Mouse (Mus musculus) liver, adult 2 months (tissue): Measurements from ENCODE around the gene Map2k1. TPM values are rescaled to one million over a fixed set of nuclear protein-coding genes. Genes with fewer than 3 reads are reported as not detected.

Experiments used
- DNase-seq: peaks from one replicate; pipeline ENCODE4 v3.0.0-alpha.2; 2011; ENCODE audit warnings: low read depth, low spot score; ENCODE audit errors: extremely low read depth
- H3K27ac ChIP-seq: fragments of 200-500 bp; replicated peaks from 2 replicates; pipeline ENCODE4 v1.5.1; 2012; ENCODE audit warnings: low read depth, mild to moderate bottlenecking, control low read depth, inconsistent platforms, low read length; ENCODE audit not compliant: insufficient read depth
- H3K27me3 ChIP-seq: fragments of 200-500 bp; 2 replicates; pipeline ENCODE4 v1.6.1; 2012; ENCODE audit warnings: mild to moderate bottlenecking, moderate library complexity, low read length, inconsistent platforms; ENCODE audit not compliant: control insufficient read depth, insufficient read depth
- H3K36me3 ChIP-seq: fragments of 200-500 bp; 2 replicates; pipeline ENCODE4 v1.6.1; 2012; ENCODE audit warnings: low read length, inconsistent platforms; ENCODE audit not compliant: control insufficient read depth, insufficient read depth
- H3K4me1 ChIP-seq: fragments of 200-500 bp; 2 replicates; pipeline ENCODE4 v1.6.1; 2011; ENCODE audit warnings: low read length; ENCODE audit not compliant: control insufficient read depth, insufficient read depth
- H3K4me3 ChIP-seq: fragments of 200-500 bp; 2 replicates; pipeline ENCODE4 v1.5.1; 2011; ENCODE audit warnings: low read depth, mild to moderate bottlenecking, control low read depth, low read length, moderate library complexity; ENCODE audit not compliant: insufficient read depth
- H3K79me2 ChIP-seq: fragments of 200-500 bp; 2 replicates; pipeline ENCODE4 v1.6.1; 2012; ENCODE audit warnings: inconsistent platforms, mild to moderate bottlenecking, low read length, moderate library complexity; ENCODE audit not compliant: control insufficient read depth, insufficient read depth
- H3K9ac ChIP-seq: fragments of 200-500 bp; 2 replicates; pipeline ENCODE4 v1.6.1; 2012; ENCODE audit warnings: low read depth, mild to moderate bottlenecking, control low read depth, inconsistent platforms, low read length
- CTCF ChIP-seq: fragments of 200-500 bp; IDR thresholded peaks from 2 replicates; pipeline ENCODE4 v1.5.1; 2011; ENCODE audit warnings: low read depth, low read length, control low read depth
- POLR2A ChIP-seq: fragments of 200-500 bp; IDR thresholded peaks from 2 replicates; pipeline ENCODE4 v1.6.1; 2011; ENCODE audit warnings: low read length, control low read depth; ENCODE audit not compliant: insufficient read depth; ENCODE audit errors: extremely low read depth
- WGBS: fragments of 180-500 bp; shearing (Covaris S2); methylation state at CpG from one replicate; pipeline ENCODE4 v1.1.7; 2018; 5-methylcytosine and 5-hydroxymethylcytosine counted together
- polyA plus RNA-seq: library from polyadenylated mRNA; depleted of rRNA; stranded (reverse); fragments of >200 nt; gene quantifications from 2 replicates; pipeline ENCODE4 v1.2.3, GENCODE M21; 2012
- total RNA-seq: library from RNA; depleted of rRNA; stranded (reverse); fragments of >200 nt; gene quantifications from 2 replicates; pipeline ENCODE4 v1.2.3, GENCODE M21; 2014

Gene Map2k1
- total and polyA plus RNA-seq, 2 experiments: 26.8 to 34.7 TPM

DNA sequence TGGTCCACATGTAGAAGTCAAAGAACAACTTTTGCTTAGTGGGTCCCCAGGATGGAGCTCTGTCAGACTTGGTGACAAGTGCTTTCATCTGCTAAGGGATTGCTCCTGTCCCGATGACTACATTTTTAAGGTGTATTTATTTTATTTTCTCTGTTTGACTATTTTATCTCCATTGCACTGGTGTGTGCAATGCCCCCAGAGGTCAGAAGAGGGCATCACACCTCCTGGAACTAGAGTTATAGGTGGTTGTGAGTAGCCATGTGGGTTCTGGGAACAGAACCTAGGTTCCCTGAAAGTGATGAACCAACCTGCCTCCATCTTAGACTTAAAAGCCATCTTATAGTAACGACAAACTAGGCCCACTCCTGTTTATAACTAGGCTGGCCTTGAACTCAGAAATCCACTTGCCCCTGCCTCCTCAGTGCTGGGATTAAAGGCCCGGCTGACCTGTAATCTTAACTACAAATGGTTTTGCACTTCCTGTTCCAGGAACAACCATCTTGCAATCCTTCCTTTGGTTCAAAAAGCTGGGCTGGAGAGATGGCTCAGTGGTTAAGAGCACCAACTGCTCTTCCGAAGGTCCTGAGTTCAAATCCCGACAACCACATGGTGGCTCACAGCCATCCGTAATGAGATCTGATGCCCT, 25.4 kb upstream of the Map2k1 start:
- H3K4me1 ChIP-seq: no peaks in the 10 kb centered on the region
- no peaks in the 10 kb centered on the region for H3K27me3 ChIP-seq
- no peak overlapping the region for H3K27ac ChIP-seq
- H3K9ac ChIP-seq: no peak overlapping the region
- H3K79me2 ChIP-seq: no peaks in the 10 kb centered on the region; the same call in 1 of the 2 replicates
- H3K4me3 ChIP-seq: no peak overlapping the region
- no peaks in the 10 kb centered on the region for H3K36me3 ChIP-seq
- TF ChIP-seq CTCF: no peak
- 91% methylated on average over 6 of the region's 6 CpGs for WGBS
- DNase-seq: no peak

DNA sequence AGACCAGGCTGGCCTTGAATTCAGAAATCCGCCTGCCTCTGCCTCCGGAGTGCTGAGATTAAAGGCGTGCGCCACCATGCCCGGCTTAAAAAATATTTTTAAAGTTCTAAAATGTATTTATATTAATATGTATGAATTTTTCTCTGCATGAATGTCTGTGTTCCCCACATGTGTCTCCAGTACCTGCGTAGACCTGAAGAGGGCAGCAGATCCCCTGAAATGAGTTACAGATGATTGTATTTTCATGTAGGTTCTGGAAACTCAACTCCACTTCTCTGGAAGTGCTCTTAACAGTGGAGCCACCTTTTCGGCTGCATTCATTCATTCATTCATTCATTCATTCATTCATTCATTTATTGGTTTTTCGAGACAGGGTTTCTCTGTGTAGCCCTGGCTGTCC, 24.3 kb upstream of the Map2k1 start:
- Histone ChIP-seq H3K4me3 (no peak overlapping the region), H3K79me2 (no peaks in the 10 kb centered on the region; the same call in 1 of the 2 replicates), H3K27ac (no peak overlapping the region), H3K36me3 (no peaks in the 10 kb centered on the region), H3K27me3 (no peaks in the 10 kb centered on the region), H3K4me1 (no peaks in the 10 kb centered on the region), H3K9ac (no peak overlapping the region)
- TF ChIP-seq CTCF (peak; percentile 72), POLR2A (no peak)
- peak; percentile 49 for DNase-seq
- 60% methylated on average over 8 of the region's 8 CpGs for WGBS

GRCm38 (mm10) chr9:64274919-64275318, 21.5 kb upstream of the Map2k1 start:
- peak; percentile 24; the same call in 1 of the 2 replicates for TF ChIP-seq CTCF
- TF ChIP-seq POLR2A: no peak
- Histone ChIP-seq H3K4me3 (no peak overlapping the region), H3K27me3 (no peaks in the 10 kb centered on the region), H3K9ac (no peak overlapping the region), H3K79me2 (no peaks in the 10 kb centered on the region), H3K4me1 (no peaks in the 10 kb centered on the region), H3K36me3 (no peaks in the 10 kb centered on the region), H3K27ac (no peak overlapping the region)
- 76% methylated on average over 1 of the region's 1 CpGs for WGBS
- DNase-seq: no peak

GRCm38 (mm10) chr9:64274291-64274690, 20.9 kb upstream of the Map2k1 start:
- no peak for DNase-seq
- Histone ChIP-seq H3K4me1 (no peaks in the 10 kb centered on the region), H3K4me3 (no peak overlapping the region), H3K9ac (no peak overlapping the region), H3K27me3 (no peaks in the 10 kb centered on the region), H3K27ac (no peak overlapping the region), H3K36me3 (no peaks in the 10 kb centered on the region), H3K79me2 (no peaks in the 10 kb centered on the region)
- WGBS: 75% methylated on average over 4 of the region's 4 CpGs
- TF ChIP-seq POLR2A (no peak), CTCF (no peak)

GRCm38 (mm10) chr9:64273757-64274156, 20.3 kb upstream of the Map2k1 start:
- H3K27ac ChIP-seq: no peak overlapping the region
- TF ChIP-seq POLR2A (no peak), CTCF (no peak)
- no peaks in the 10 kb centered on the region for H3K27me3 ChIP-seq
- no peak for DNase-seq
- H3K79me2 ChIP-seq: no peaks in the 10 kb centered on the region
- no peaks in the 10 kb centered on the region for H3K36me3 ChIP-seq
- no peak overlapping the region for H3K9ac ChIP-seq
- WGBS: 73% methylated on average over 4 of the region's 4 CpGs
- no peak overlapping the region for H3K4me3 ChIP-seq
- no peaks in the 10 kb centered on the region for H3K4me1 ChIP-seq

GRCm38 (mm10) chr9:64272611-64273010, 19.2 kb upstream of the Map2k1 start:
- WGBS: 40% methylated on average over 7 of the region's 7 CpGs
- H3K36me3 ChIP-seq: no peaks in the 10 kb centered on the region

More at GRCm38 (mm10) chr9:64272611-64273010, 19.2 kb upstream of the Map2k1 start:
- peak; percentile 71 for TF ChIP-seq CTCF
- TF ChIP-seq POLR2A: no peak
- Histone ChIP-seq H3K79me2 (no peaks in the 10 kb centered on the region), H3K4me3 (no peak overlapping the region), H3K9ac (no peak overlapping the region), H3K27me3 (no peaks in the 10 kb centered on the region), H3K27ac (no peak overlapping the region), H3K4me1 (no peaks in the 10 kb centered on the region)
- peak; percentile 59 for DNase-seq
